8 mouse cellular contexts compared by ENCODE assay signal in genomic region chr7:100003781-100004180, GRCm38 (mm10).
DNase-seq lines count a peak whose midpoint lies in the region; ATAC-seq lines count a peak whose summit lies in the region.
"Had no signal": no experiment of that assay in that cellular context is flagged by ENCODE, and none has a peak within 500 bp of the region (broad histone marks: within the 10 kb centered on the region; RNA-seq: fewer than 3 reads in every experiment).

No protein-coding gene starts in this region.

- DNase-seq in kidney, postnatal 10 days = peak; percentile 45
- no peak for DNase-seq in kidney, postnatal 14 days
- DNase-seq in A20 (ENCODE audit: low read depth, low spot score) = peak; percentile 50
- peak; percentile 36 for DNase-seq in CD4-positive helper T cell, adult 2 months (ENCODE audit: low read depth, low spot score)
- peak; percentile 32 for DNase-seq in lung, postnatal 14 days
- DNase-seq in Muller cell, postnatal 12 days (ENCODE audit: inconsistent ontology term) = no peak
- DNase-seq: layer of hippocampus, adult 9-11 months had no signal

- ATAC-seq in frontal cortex, adult (ENCODE audit: low TSS enrichment) = no peak

Comparison
In these comparisons a context has a peak if more than half of its experiments do, and no peak if none do; other contexts are left out.
1. DNase-seq: peak in kidney, postnatal 10 days (single experiment), A20 (single experiment), CD4-positive helper T cell, adult 2 months (single experiment) and lung, postnatal 14 days (single experiment); none in kidney, postnatal 14 days (single experiment) and Muller cell, postnatal 12 days (single experiment).